20 mouse cellular contexts compared by ENCODE assay signal in genomic region chr13:16859986-16860385, GRCm38 (mm10).
"Had no signal": no experiment of that assay in that cellular context is flagged by ENCODE, and none has a peak within 500 bp of the region (broad histone marks: within the 10 kb centered on the region; RNA-seq: fewer than 3 reads in every experiment).

No protein-coding gene starts in this region.

- H3K36me3 ChIP-seq: liver, embryonic 15.5 days; midbrain, embryonic 10.5 days; midbrain, embryonic 13.5 days; neural tube, embryonic 13.5 days had no signal

- H3K4me2 ChIP-seq: liver, embryonic 11.5 days; liver, embryonic 15.5 days; midbrain, embryonic 13.5 days; neural tube, embryonic 13.5 days had no signal

- ATAC-seq: intestine, embryonic 16.5 days; midbrain, embryonic 13.5 days; midbrain, embryonic 16.5 days had no signal

- H3K9me3 ChIP-seq: liver, embryonic 15.5 days; megakaryocyte, embryonic 14.5 days; midbrain, embryonic 10.5 days; midbrain, embryonic 13.5 days; neural tube, embryonic 13.5 days had no signal

- H3K27me3 ChIP-seq: liver, embryonic 15.5 days; megakaryocyte, embryonic 14.5 days; midbrain, embryonic 13.5 days; neural tube, embryonic 13.5 days had no signal

- H3K9ac ChIP-seq: liver, embryonic 15.5 days; midbrain, embryonic 13.5 days; neural tube, embryonic 13.5 days had no signal

- H3K4me3 ChIP-seq: left cerebral cortex, adult 2 months; liver, embryonic 15.5 days; megakaryocyte, embryonic 14.5 days; midbrain, embryonic 10.5 days; midbrain, embryonic 13.5 days; myocyte; neural tube, embryonic 13.5 days had no signal

- H3K4me1 ChIP-seq: liver, embryonic 15.5 days; megakaryocyte, embryonic 14.5 days; midbrain, embryonic 13.5 days; neural tube, embryonic 13.5 days had no signal

- H3K27ac ChIP-seq: left cerebral cortex, adult 2 months; liver, embryonic 15.5 days; midbrain, embryonic 10.5 days; midbrain, embryonic 13.5 days; neural tube, embryonic 13.5 days had no signal

- DNase-seq: kidney, adult 18-20 months; kidney, adult 9 months; kidney, postnatal 36 days; layer of hippocampus, postnatal 36 days; lung, adult 2 months; right cerebral cortex, adult 18-20 months; right cerebral cortex, postnatal 14 days; spleen, adult 18-20 months; thymus, adult 18-20 months; thymus, postnatal 36 days had no signal
